Mouse (Mus musculus) layer of hippocampus, adult 18-20 months (tissue): Measurements from ENCODE around the gene C130050O18Rik. TPM values are rescaled to one million over a fixed set of nuclear protein-coding genes. Genes with fewer than 3 reads are reported as not detected.
"Not testable (repeated sequence)": the region's sequence is repeated elsewhere in the genome, so short reads cannot be mapped to it uniquely, and the experiment has no call there.

Experiments
- DNase-seq, 2 experiments: peaks; one replicate each; pipeline ENCODE4 v3.0.0; 2022; ENCODE audit warnings: low spot score in 2 of 2
- total RNA-seq, 2 experiments: library from RNA; stranded (reverse); gene quantifications; 2 replicates each; pipeline ENCODE4 v1.2.3; 2021

C130050O18Rik gene
- total RNA-seq, 2 experiments from 2014 or later = 0.33 TPM; not detected in 1

GRCm38 (mm10) chr5:139379771-139380384 lies 25.2 kb upstream of the C130050O18Rik start:
- no peak for DNase-seq

- DNase-seq = peak; percentile 71 to 87
Observed at GRCm38 (mm10) chr5:139380385-139381248, 24.5 kb upstream of the C130050O18Rik start.

GRCm38 (mm10) chr5:139381586-139382513 lies 23.2 kb upstream of the C130050O18Rik start:
- DNase-seq = no peak

GRCm38 (mm10) chr5:139382760-139383159 lies 22.3 kb upstream of the C130050O18Rik start:
- DNase-seq = peak in 1 of 2 experiments; percentile 61

GRCm38 (mm10) chr5:139383234-139383633 lies 21.8 kb upstream of the C130050O18Rik start:
- DNase-seq = no peak

GRCm38 (mm10) chr5:139384531-139384930 lies 20.5 kb upstream of the C130050O18Rik start:
- no peak for DNase-seq

GRCm38 (mm10) chr5:139386047-139386446 lies 19.0 kb upstream of the C130050O18Rik start:
- no peak for DNase-seq

GRCm38 (mm10) chr5:139387329-139388194 lies 17.5 kb upstream of the C130050O18Rik start:
- DNase-seq = no peak

GRCm38 (mm10) chr5:139388195-139388570 lies 16.9 kb upstream of the C130050O18Rik start:
- no peak for DNase-seq

GRCm38 (mm10) chr5:139388694-139389675 lies 16.1 kb upstream of the C130050O18Rik start:
- peak in 1 of 2 experiments; percentile 48 for DNase-seq

- peak in 1 of 2 experiments; percentile 57 for DNase-seq
Observed at GRCm38 (mm10) chr5:139389676-139390061, 15.4 kb upstream of the C130050O18Rik start.

GRCm38 (mm10) chr5:139390324-139391119 lies 14.6 kb upstream of the C130050O18Rik start:
- not testable (repeated sequence) for DNase-seq

GRCm38 (mm10) chr5:139391309-139391990 lies 13.6 kb upstream of the C130050O18Rik start:
- DNase-seq = no peak

- no peak for DNase-seq
Observed at GRCm38 (mm10) chr5:139392219-139393196, 12.6 kb upstream of the C130050O18Rik start.

GRCm38 (mm10) chr5:139393197-139393588 lies 11.9 kb upstream of the C130050O18Rik start:
- DNase-seq = no peak

GRCm38 (mm10) chr5:139394399-139394798 lies 10.7 kb upstream of the C130050O18Rik start:
- DNase-seq = no peak
